Mouse (Mus musculus) C2C12 (cell line): ENCODE results near the gene Mrln. TPM values are rescaled to one million over a fixed set of nuclear protein-coding genes. Genes with fewer than 3 reads are reported as not detected.

Experiments used
- H3K27me3 ChIP-seq: one replicate; pipeline ENCODE4 v1.6.1; 2011; ENCODE audit not compliant: control insufficient read depth, insufficient read depth, insufficient read length
- H3K36me3 ChIP-seq: one replicate; pipeline ENCODE4 v1.6.1; 2011; ENCODE audit not compliant: control insufficient read depth, insufficient read depth
- H3K4me3 ChIP-seq: one replicate; pipeline ENCODE4 v1.5.1; 2011; ENCODE audit warnings: mild to moderate bottlenecking, control low read depth; ENCODE audit not compliant: poor library complexity, insufficient read depth, severe bottlenecking
- H3K79me2 ChIP-seq: one replicate; pipeline ENCODE4 v1.6.1; 2011; ENCODE audit not compliant: control insufficient read depth, insufficient read depth
- H3K79me3 ChIP-seq: one replicate; pipeline ENCODE4 v1.6.1; 2011; ENCODE audit warnings: low read depth, control low read depth
- H3ac ChIP-seq: one replicate; pipeline ENCODE3; 2011; ENCODE audit warnings: low read depth; ENCODE audit not compliant: control insufficient read depth, insufficient read length
- CEBPB ChIP-seq: IDR thresholded peaks from one replicate; pipeline ENCODE4 v1.6.1; 2011; ENCODE audit warnings: low read depth, mild to moderate bottlenecking, control low read depth, moderate library complexity
- CTCF ChIP-seq: IDR thresholded peaks from one replicate; pipeline ENCODE4 v1.5.1; 2011; ENCODE audit not compliant: control insufficient read depth, insufficient read depth, insufficient read length
- FOSL1 ChIP-seq: IDR thresholded peaks from one replicate; pipeline ENCODE4 v1.8.0; 2011; ENCODE audit warnings: mild to moderate bottlenecking, low read length; ENCODE audit not compliant: poor library complexity, insufficient read depth, severe bottlenecking
- MAX ChIP-seq: IDR thresholded peaks from one replicate; pipeline ENCODE4 v1.6.1; 2011; ENCODE audit warnings: mild to moderate bottlenecking, control low read depth
- MYOD1 ChIP-seq: IDR thresholded peaks from one replicate; pipeline ENCODE4 v1.6.1; 2011; ENCODE audit warnings: low read depth; ENCODE audit not compliant: control insufficient read depth, insufficient read length
- MYOG ChIP-seq: IDR thresholded peaks from one replicate; pipeline ENCODE4 v1.6.1; 2011; ENCODE audit not compliant: control insufficient read depth, insufficient read length; ENCODE audit errors: extremely low read depth
- USF1 ChIP-seq: IDR thresholded peaks from one replicate; pipeline ENCODE4 v1.6.1; 2011; ENCODE audit warnings: low read depth, mild to moderate bottlenecking, control low read depth, moderate library complexity
- long read RNA-seq, 2 experiments: library from polyadenylated mRNA; unstranded; transcript quantifications; one replicate each; pipeline ENCODE4 v2.0.0; 2019 to 2020
- polyA plus RNA-seq: library from polyadenylated mRNA; unstranded; fragments of >200 nt; fragmentation: generic; extraction: Trizol; gene quantifications from one replicate; pipeline ENCODE4 v1.2.1, GENCODE M21; 2012; ENCODE audit warnings: missing spikeins

Mrln gene
- polyA plus RNA-seq = 2.5 TPM
- long read RNA-seq, experiment 1, transcript Mrln-201 (3 exons, 443 nt) = major isoform, 11 of 12 reads
- long read RNA-seq, experiment 1, partial matches to known transcripts = 0 of 12 reads
- long read RNA-seq, experiment 1, other reads (novel, unspliced or antisense) = 0 of 12 reads
- long read RNA-seq, experiment 2 = 0 reads

GRCm38 (mm10) chr10:70204505-70205399, at the start of gene Mrln:
Gene Mrln (plus strand): TSS chr10:70204664.
- no peak within 1 kb of the TSS for H3K4me3 ChIP-seq
- no peaks in the 10 kb centered on the region for H3K27me3 ChIP-seq
- no peak within 1 kb of the TSS for H3ac ChIP-seq
- no peaks in the 10 kb centered on the region for H3K79me3 ChIP-seq
- TF ChIP-seq CEBPB (peak; percentile 89), FOSL1 (peak; percentile 76), CTCF (no peak), MYOD1 (peak; percentile 83)
- H3K79me2 ChIP-seq = no peaks in the 10 kb centered on the region
- no peaks in the 10 kb centered on the region for H3K36me3 ChIP-seq

- Histone ChIP-seq H3K36me3 (peaks cover 55% of the 10 kb centered on the region), H3ac (no peak overlapping the region), H3K79me2 (no peaks in the 10 kb centered on the region), H3K79me3 (peaks cover 3% of the 10 kb centered on the region), H3K27me3 (no peaks in the 10 kb centered on the region), H3K4me3 (no peak overlapping the region)
- TF ChIP-seq CEBPB = no peak
- no peak for TF ChIP-seq MYOD1
- no peak for TF ChIP-seq MAX
- no peak for TF ChIP-seq USF1
- TF ChIP-seq CTCF = no peak
- TF ChIP-seq FOSL1 = no peak
- no peak for TF ChIP-seq MYOG
These were observed 47.9 kb upstream of the Mrln start for GRCm38 (mm10) chr10:70156431-70157165.

- peaks cover 59% of the 10 kb centered on the region for H3K36me3 ChIP-seq
- H3K79me2 ChIP-seq = no peaks in the 10 kb centered on the region
- H3K79me3 ChIP-seq = peaks cover 3% of the 10 kb centered on the region
- H3K4me3 ChIP-seq = no peak overlapping the region
- TF ChIP-seq MYOG (no peak), FOSL1 (no peak), MAX (no peak), CEBPB (no peak), CTCF (no peak), USF1 (no peak), MYOD1 (no peak)
- no peaks in the 10 kb centered on the region for H3K27me3 ChIP-seq
- H3ac ChIP-seq = no peak overlapping the region
These were observed 44.7 kb upstream of the Mrln start for GRCm38 (mm10) chr10:70159651-70160320.

GRCm38 (mm10) chr10:70160811-70161210, 43.7 kb upstream of the Mrln start:
- H3K79me3 ChIP-seq = peaks cover 1% of the 10 kb centered on the region
- no peaks in the 10 kb centered on the region for H3K79me2 ChIP-seq
- TF ChIP-seq FOSL1 (no peak), MYOG (no peak), MAX (no peak), CEBPB (no peak), CTCF (no peak), USF1 (no peak), MYOD1 (no peak)
- no peak overlapping the region for H3K4me3 ChIP-seq
- H3K27me3 ChIP-seq = no peaks in the 10 kb centered on the region
- peaks cover 49% of the 10 kb centered on the region for H3K36me3 ChIP-seq
- H3ac ChIP-seq = no peak overlapping the region

- Histone ChIP-seq H3K36me3 (peaks cover 43% of the 10 kb centered on the region), H3ac (no peak overlapping the region), H3K4me3 (no peak overlapping the region), H3K27me3 (no peaks in the 10 kb centered on the region), H3K79me3 (peaks cover 1% of the 10 kb centered on the region), H3K79me2 (no peaks in the 10 kb centered on the region)
- TF ChIP-seq CTCF = no peak
- no peak for TF ChIP-seq MYOD1
- TF ChIP-seq FOSL1 = no peak
- no peak for TF ChIP-seq MYOG
- no peak for TF ChIP-seq CEBPB
- TF ChIP-seq MAX = no peak
These were observed 43.0 kb upstream of the Mrln start for GRCm38 (mm10) chr10:70161504-70161903.
